Mouse (Mus musculus): ENCODE results near the gene Dnajc25.

GRCm38 (mm10) chr4:58963271-58963670, 31.6 kb upstream of the Dnajc25 start:
- TF ChIP-seq CTCF (IDR thresholded peaks at IDR 0.05; ENCODE audit: extremely low read depth, insufficient read depth, low read length): no peak
- TF ChIP-seq POLR2A (IDR thresholded peaks at IDR 0.05; ENCODE audit: extremely low read depth, insufficient read depth, low read length): no peak
